Mouse (Mus musculus): ENCODE measurements around the gene Lipm.

Lipm gene

DNA sequence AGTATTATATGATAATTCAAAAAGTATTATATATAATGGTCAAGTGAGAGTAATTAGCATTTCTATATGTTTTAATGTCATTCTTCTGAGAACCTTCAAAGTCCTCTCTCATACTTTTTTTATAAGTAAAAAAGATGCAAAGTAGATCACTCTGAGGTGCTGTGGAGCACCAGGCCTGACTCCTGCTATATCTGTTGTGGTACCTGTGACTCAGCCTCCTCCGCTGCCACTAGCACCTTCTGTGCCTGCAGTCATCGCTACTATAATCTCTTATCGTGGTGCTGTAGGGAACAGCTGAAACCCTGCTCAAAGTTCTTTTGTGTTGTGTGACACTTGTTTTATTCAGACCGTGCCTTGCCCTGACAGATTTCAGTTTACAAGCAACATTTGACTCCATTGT, 65.7 kb downstream of the Lipm start:
- no peak for DNase-seq

DNA sequence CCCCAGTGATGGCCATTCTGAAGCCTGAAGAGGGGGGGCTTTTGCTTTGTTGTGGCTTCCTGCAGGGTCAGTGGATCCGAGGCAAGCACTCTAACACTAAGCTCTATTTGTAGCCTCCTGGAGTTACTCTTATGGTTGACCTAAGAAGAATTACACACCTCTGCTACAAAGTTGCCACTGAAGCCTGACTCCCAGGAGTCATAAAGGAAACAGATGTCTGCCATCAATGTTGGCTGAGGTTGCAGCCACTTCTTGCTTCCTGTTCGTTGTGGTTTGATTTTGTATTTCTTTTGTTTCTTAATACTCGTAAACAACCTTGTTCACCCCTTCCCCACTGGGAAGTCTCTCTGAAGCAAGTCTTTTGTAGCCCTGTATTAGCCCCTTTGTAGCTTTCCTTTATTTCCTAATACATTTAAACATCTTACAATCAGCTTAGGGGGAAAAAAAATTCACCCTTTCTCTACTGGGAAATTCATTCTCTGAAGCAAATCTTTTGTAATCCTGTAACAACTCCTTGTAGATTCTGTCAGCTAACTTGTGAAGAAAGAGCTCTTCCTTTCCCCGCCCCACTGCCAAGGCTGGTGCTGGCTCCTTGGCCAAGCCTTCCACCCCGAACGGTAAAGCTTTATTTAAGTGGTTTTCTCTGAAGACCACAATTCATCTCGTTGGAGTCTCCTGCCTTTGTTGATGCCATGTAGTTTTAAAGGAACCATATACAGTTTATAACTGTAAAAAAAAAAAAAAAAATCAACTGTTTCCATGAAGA, 67.3 kb downstream of the Lipm start:
- no peak for DNase-seq

GRCm38 (mm10) chr19:34169121-34169520, 68.4 kb downstream of the Lipm start:
- DNase-seq, result no peak

- DNase-seq, result no peak
These were observed 70.4 kb downstream of the Lipm start for GRCm38 (mm10) chr19:34171167-34171566.
